Mouse (Mus musculus) limb, embryonic 14.5 days (tissue): ENCODE results near the gene Fat4. TPM values are rescaled to one million over a fixed set of nuclear protein-coding genes. Genes with fewer than 3 reads are reported as not detected.

Experiments used
- ATAC-seq: fragments of 200-750 bp; cut with Nextera tagmentation; 2 replicates; pipeline ENCODE4 v1.8.0; 2017; ENCODE audit warnings: low read depth, moderate number of reproducible peaks, moderate TSS enrichment; ENCODE audit not compliant: low FRiP score
- DNase-seq: peaks from one replicate; pipeline ENCODE4 v3.0.0-alpha.2; 2015; ENCODE audit warnings: low spot score
- H3K27ac ChIP-seq: fragments of 300-500 bp; sonication (generic); replicated peaks from 2 replicates; pipeline ENCODE4 v1.5.1; 2014; ENCODE audit warnings: low read depth, mild to moderate bottlenecking, low read length, moderate library complexity, mixed read lengths
- H3K27me3 ChIP-seq: fragments of 300-500 bp; sonication (generic); 2 replicates; pipeline ENCODE4 v1.6.1; 2014; ENCODE audit warnings: low read length, mixed read lengths; ENCODE audit not compliant: control insufficient read depth, insufficient read depth
- H3K36me3 ChIP-seq: fragments of 300-500 bp; sonication (generic); 2 replicates; pipeline ENCODE4 v1.6.1; 2014; ENCODE audit warnings: mild to moderate bottlenecking, low read length, moderate library complexity, mixed read lengths; ENCODE audit not compliant: control insufficient read depth, insufficient read depth
- H3K4me1 ChIP-seq: fragments of 300-500 bp; sonication (generic); 2 replicates; pipeline ENCODE4 v1.6.1; 2014; ENCODE audit warnings: antibody characterized with exemption, low read length, mixed read lengths; ENCODE audit not compliant: control insufficient read depth, insufficient read depth
- H3K4me2 ChIP-seq: fragments of 300-500 bp; sonication (generic); replicated peaks from 2 replicates; pipeline ENCODE4 v1.6.1; 2014; ENCODE audit warnings: low read depth, mild to moderate bottlenecking, low read length, moderate library complexity; ENCODE audit not compliant: severe bottlenecking
- H3K4me3 ChIP-seq: fragments of 300-500 bp; sonication (generic); replicated peaks from 2 replicates; pipeline ENCODE4 v1.5.1; 2014; ENCODE audit warnings: low read length
- H3K9ac ChIP-seq: fragments of 300-500 bp; sonication (generic); 2 replicates; pipeline ENCODE4 v1.6.1; 2014; ENCODE audit warnings: mild to moderate bottlenecking, low read depth, low read length, moderate library complexity; ENCODE audit not compliant: severe bottlenecking
- H3K9me3 ChIP-seq: fragments of 300-500 bp; sonication (generic); 2 replicates; pipeline ENCODE4 v1.6.1; 2016; ENCODE audit warnings: low read length; ENCODE audit not compliant: control insufficient read depth
- POLR2A ChIP-seq: fragments of 200-500 bp; IDR thresholded peaks from 2 replicates; pipeline ENCODE4 v1.8.0; 2012; ENCODE audit warnings: inconsistent platforms, mild to moderate bottlenecking, moderate library complexity, borderline replicate concordance; ENCODE audit not compliant: insufficient read depth, insufficient read length; ENCODE audit errors: extremely low read depth
- WGBS: fragments of 180-500 bp; shearing (Covaris S2); extraction: QIAGEN DNeasy Blood & Tissue Kit; methylation state at CpG from one replicate; pipeline ENCODE4 v1.1.7; 2014; 5-methylcytosine and 5-hydroxymethylcytosine counted together
- polyA plus RNA-seq, 2 experiments: library from polyadenylated mRNA; depleted of rRNA in 1 of 2; stranded (reverse) in 1 of 2; unstranded in 1 of 2; fragments of >200 nt; fragmentation: Nextera tagmentation in 1 of 2; extraction: Ambion mirVana in 1 of 2; gene quantifications; 2 replicates each; pipeline versions ENCODE4 v1.2.1 to v1.2.3; 2012 to 2014

The Fat4 gene
- polyA plus RNA-seq, 2 experiments: 22.8 to 23.9 TPM

- no peaks in the 10 kb centered on the region for H3K9me3 ChIP-seq
- WGBS: 52% methylated on average over 1 of the region's 1 CpGs
- DNase-seq (no peak), ATAC-seq (no peak)
- peaks cover 59% of the 10 kb centered on the region for H3K36me3 ChIP-seq
- no peaks in the 10 kb centered on the region for H3K4me1 ChIP-seq
- no peaks in the 10 kb centered on the region for H3K27me3 ChIP-seq
- H3K4me2 ChIP-seq: no peak overlapping the region
- no peak overlapping the region for H3K27ac ChIP-seq
- no peak for TF ChIP-seq POLR2A
- H3K9ac ChIP-seq: no peak overlapping the region
- no peak overlapping the region for H3K4me3 ChIP-seq
These were observed 58.4 kb downstream of the Fat4 start for GRCm38 (mm10) chr3:38945157-38945556.

DNA sequence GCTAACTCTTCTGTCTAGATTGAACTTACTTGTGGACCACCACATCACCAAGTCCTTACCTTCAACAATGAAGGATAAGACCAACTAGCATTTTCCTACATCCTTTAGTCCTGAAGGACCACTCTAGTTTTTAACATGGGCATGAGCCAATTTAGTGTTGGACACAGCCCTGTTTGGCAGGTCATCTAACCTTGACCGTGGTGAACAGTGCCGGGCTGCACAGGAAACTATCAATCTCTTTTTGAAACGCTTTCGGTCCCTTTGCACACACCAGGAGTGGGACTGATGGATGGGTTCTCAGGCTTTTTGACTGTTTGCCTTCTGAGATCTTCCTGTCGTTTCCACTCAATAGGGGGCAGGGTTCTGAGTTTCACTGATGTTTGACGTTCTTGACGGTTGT, 61.0 kb downstream of the Fat4 start:
- H3K36me3 ChIP-seq: peaks cover 58% of the 10 kb centered on the region
- H3K4me3 ChIP-seq: no peak overlapping the region
- TF ChIP-seq POLR2A: no peak
- H3K27me3 ChIP-seq: no peaks in the 10 kb centered on the region
- DNase-seq (no peak), ATAC-seq (no peak)
- 79% methylated on average over 7 of the region's 7 CpGs for WGBS
- H3K9me3 ChIP-seq: no peaks in the 10 kb centered on the region
- H3K9ac ChIP-seq: no peak overlapping the region
- H3K4me1 ChIP-seq: no peaks in the 10 kb centered on the region
- no peak overlapping the region for H3K4me2 ChIP-seq
- H3K27ac ChIP-seq: no peak overlapping the region

DNA sequence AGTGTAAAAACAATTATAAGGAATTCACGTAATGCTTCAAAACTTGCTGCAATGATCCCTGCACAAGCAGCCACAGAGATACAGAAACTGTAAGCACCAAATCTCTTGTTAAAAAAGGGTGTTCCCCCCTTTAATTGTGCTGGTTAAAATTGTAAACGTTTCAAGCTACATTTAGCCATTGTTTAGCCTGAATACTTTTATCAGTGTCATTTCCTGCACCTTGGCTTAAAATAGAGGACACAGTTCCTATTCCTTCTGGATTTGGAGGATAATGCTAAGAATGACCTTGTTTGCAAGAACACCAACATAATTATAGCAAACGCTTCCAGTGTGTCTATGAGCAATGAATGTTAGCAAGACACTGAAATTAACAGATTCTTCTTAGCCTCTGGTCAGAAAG, 65.9 kb downstream of the Fat4 start:
- ATAC-seq: no peak
- H3K27ac ChIP-seq: no peak overlapping the region
- H3K4me3 ChIP-seq: no peak overlapping the region
- no peak overlapping the region for H3K4me2 ChIP-seq
- H3K36me3 ChIP-seq: peaks cover 67% of the 10 kb centered on the region
- no peak for TF ChIP-seq POLR2A
- no peaks in the 10 kb centered on the region for H3K9me3 ChIP-seq
- no peak overlapping the region for H3K9ac ChIP-seq
- H3K27me3 ChIP-seq: no peaks in the 10 kb centered on the region
- WGBS: 66% methylated on average over 3 of the region's 3 CpGs
- no peak for DNase-seq
- no peaks in the 10 kb centered on the region for H3K4me1 ChIP-seq

- ATAC-seq: no peak
- TF ChIP-seq POLR2A: no peak
- Histone ChIP-seq H3K9me3 (no peaks in the 10 kb centered on the region), H3K4me2 (no peak overlapping the region), H3K36me3 (peaks cover 71% of the 10 kb centered on the region), H3K4me1 (no peaks in the 10 kb centered on the region), H3K9ac (no peak overlapping the region), H3K27ac (no peak overlapping the region), H3K4me3 (no peak overlapping the region), H3K27me3 (no peaks in the 10 kb centered on the region)
- WGBS: 44% methylated on average over 3 of the region's 3 CpGs
- DNase-seq: no peak
These were observed 67.5 kb downstream of the Fat4 start for GRCm38 (mm10) chr3:38954196-38954595.

DNA sequence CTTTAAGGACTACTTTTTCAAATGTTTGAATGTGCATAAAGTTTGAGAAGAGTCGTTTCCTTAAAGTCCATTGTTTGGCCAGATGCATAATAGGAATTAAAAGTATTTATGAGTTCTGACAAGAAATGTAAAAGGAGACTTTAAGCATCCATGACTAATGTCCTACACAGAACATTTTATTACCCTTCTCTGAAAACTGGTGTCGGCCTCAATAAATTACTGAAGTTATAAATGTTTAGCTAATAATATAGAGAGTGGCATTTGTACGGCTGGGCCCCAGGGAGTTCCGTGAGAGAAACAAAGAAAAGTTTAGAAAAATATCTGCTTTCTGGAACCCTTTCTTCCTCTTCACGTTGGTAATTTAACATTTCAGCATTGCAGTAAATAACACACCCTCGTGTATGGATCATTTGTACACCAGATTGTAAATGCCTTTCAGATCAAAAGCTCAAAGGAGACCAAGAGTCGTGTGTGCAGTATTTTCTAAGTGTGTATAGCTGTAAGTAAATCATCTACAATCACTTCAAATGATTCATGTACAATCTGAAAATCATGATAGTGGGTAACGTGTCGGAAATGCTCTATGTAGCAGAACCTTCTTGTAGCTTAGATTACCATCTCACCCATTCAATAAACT, 69.4 kb downstream of the Fat4 start:
- Histone ChIP-seq H3K4me2 (no peak overlapping the region), H3K9me3 (no peaks in the 10 kb centered on the region), H3K27ac (no peak overlapping the region), H3K27me3 (no peaks in the 10 kb centered on the region), H3K9ac (no peak overlapping the region), H3K4me3 (no peak overlapping the region), H3K36me3 (peaks cover 67% of the 10 kb centered on the region), H3K4me1 (no peaks in the 10 kb centered on the region)
- no peak for DNase-seq
- TF ChIP-seq POLR2A: no peak
- 33% methylated on average over 9 of the region's 9 CpGs for WGBS
- ATAC-seq: no peak
